Mouse (Mus musculus): ENCODE results near the gene Chfr.

DNA sequence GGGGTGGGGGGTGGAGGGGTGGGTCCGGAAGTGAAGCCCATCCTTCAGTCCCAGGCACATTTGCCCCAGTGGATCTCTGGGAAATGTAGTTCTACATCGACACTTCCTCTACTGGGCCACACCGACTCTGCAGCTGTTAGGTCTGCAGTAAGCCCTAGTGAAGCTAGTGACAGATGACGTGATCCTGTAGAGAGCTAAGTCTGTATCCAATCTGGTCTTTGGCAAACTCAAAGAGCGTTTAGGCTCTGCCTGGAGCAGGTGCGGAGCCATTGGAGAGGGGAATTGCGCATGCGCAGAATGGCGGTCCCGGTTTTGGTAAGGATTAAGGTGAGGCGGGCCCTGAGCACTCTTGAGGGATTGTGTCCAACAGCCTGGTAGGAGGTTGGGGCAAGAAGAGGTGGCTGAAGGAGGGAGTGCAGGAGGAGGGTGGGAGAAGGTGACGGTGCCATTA lies 25.6 kb upstream of the Chfr start, which contains the start of gene Zfp605:
- TF ChIP-seq CTCF (IDR thresholded peaks at IDR 0.05): no peak
- TF ChIP-seq EP300 (IDR thresholded peaks at IDR 0.05): no peak
